Mouse (Mus musculus) thymus, adult 2 months (tissue): ENCODE measurements around the gene Mrgprg.

ENCODE experiments used
- CTCF ChIP-seq: fragments of 200-500 bp; IDR thresholded peaks from 2 replicates; pipeline ENCODE4 v1.5.1; 2012; ENCODE audit warnings: mild to moderate bottlenecking, control low read depth, low read length, moderate library complexity, borderline replicate concordance; ENCODE audit not compliant: control insufficient read depth, poor library complexity, insufficient read depth; ENCODE audit errors: extremely low read depth
- POLR2A ChIP-seq: fragments of 200-500 bp; IDR thresholded peaks from 2 replicates; pipeline ENCODE4 v1.6.1; 2012; ENCODE audit warnings: mild to moderate bottlenecking, low read length, control low read depth, moderate library complexity; ENCODE audit not compliant: control insufficient read depth, poor library complexity, insufficient read depth; ENCODE audit errors: extremely low read depth

- TF ChIP-seq CTCF (no peak), POLR2A (no peak)
Observed at GRCm38 (mm10) chr7:143764876-143765530, 1.8 kb downstream of the Mrgprg start.
